Mouse (Mus musculus): ENCODE data around the gene Btbd35f1.
"Not testable (repeated sequence)": the region's sequence is repeated elsewhere in the genome, so short reads cannot be mapped to it uniquely, and the experiment has no call there.

Gene Btbd35f1

GRCm38 (mm10) chrX:32559755-32560154, at the start of gene Btbd35f1:
Gene Btbd35f1, plus strand, starts transcription at chrX:32560055.
- not testable (repeated sequence) for DNase-seq (ENCODE audit: low read depth, low spot score)

DNA sequence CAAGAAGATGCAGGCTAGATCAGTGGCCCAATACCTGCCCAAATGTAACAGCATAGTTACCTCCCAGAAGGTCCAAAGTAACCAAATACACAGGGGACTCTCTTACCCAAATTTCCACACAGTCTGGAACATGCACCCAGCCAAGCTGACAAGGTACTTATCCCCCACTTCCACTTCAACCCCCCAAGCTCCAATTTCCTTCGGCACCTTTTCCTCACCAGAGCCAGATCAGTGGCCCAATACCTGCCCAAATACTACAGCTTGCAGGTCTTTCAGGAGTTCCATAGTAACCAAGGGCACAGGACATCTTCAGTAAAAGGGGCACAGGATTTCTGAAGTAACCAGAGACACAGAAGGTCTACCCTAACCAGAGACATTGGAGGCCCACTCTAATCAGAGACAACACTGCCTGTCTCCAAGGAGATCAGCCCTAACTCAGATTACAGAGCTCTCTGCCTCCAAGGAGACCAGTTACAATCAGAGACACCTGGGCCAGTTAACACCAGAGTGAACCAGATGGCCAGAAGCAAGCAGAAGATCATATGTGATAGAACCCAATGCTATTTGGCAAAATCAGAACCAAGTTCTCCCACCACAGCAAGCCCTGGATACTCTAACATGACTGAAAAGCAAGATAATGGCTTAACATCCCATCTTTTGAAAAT, 31.2 kb downstream of the Btbd35f1 start:
- not testable (repeated sequence) for DNase-seq (ENCODE audit: low read depth, low spot score)

DNA sequence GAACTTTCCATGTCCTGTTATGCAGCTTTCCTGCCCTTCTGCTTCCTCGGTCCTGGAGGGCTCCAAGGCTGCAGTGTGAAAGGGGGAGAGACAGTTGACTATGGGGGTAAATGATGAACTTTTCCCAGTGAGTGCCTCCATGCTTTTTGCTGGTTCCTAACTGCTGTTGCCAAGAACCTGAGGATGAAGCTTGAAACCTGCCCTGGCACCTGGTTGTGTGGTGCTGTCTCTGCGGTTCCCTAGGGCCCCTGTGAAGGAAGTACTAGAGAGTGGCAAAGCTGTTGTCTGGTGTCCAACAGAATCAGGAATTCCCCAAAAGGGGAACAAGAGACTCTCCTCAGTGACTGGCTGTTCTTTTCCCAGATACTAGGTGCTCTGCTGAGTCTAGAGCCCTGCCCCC, 41.2 kb downstream of the Btbd35f1 start:
- not testable (repeated sequence) for DNase-seq (ENCODE audit: low read depth, low spot score)

DNA sequence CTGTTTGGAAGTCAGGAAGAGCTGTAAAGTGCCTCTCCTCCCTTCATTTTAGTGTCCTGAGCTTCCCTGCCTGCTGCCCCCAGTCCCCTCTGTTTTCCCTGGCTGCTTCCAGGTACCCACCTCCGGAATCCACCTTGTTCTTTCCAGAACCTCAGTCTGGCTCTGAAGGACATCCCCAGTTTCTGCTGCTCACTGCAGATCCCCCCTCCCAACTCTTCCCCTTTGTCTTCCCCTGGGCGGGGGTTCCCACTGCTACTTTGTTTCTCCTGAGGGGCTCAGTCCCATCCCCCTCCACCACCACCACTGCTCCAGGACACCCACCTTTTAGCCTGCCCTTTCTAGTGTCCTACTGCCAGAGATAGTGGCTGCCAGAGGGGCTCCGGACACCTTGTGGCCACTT, 41.6 kb downstream of the Btbd35f1 start:
- DNase-seq (ENCODE audit: low read depth, low spot score): not testable (repeated sequence)

Data from retina, adult 2 months (tissue).